In genomic region chr13:55105045-55105952, GRCm38 (mm10) we compare ENCODE assay signal across 8 mouse cellular contexts. TPM values are rescaled to one million over a fixed set of nuclear protein-coding genes. Genes with fewer than 3 reads are reported as not detected.
DNase-seq lines count a peak whose midpoint lies in the region; ATAC-seq and TF ChIP-seq lines count a peak whose summit lies in the region.

TSS of gene Zfp346 (plus strand) at chr13:55105311.

- H3K9me3 ChIP-seq in megakaryocyte, embryonic 14.5 days: no peaks in the 10 kb centered on the region

- peak; percentile 88 for ATAC-seq in activated CD4-positive, CD25-positive, alpha-beta regulatory T cell, adult 4 months

- DNase-seq in gastrocnemius, adult 8-10 months (ENCODE audit: low spot score in 2 of 2): peak; percentile 98 to 99
- peak; percentile 70 for DNase-seq in hindlimb bud, embryonic 11.5 days (ENCODE audit: extremely low spot score, low read depth, low spot score)
- DNase-seq in left cerebral cortex, adult 8-10 months (ENCODE audit: low spot score in 2 of 2): peak; percentile 83 to 97
- DNase-seq in right cerebral cortex, postnatal 10 days (ENCODE audit: low spot score in 2 of 2): peak; percentile 97 to 98
- DNase-seq in urinary bladder, postnatal 25 days (ENCODE audit: low spot score): peak; percentile 98

- H3K4me3 ChIP-seq in cortical plate, adult 2 months (ENCODE audit: insufficient read depth, low read length): peak within 1 kb of the TSS; percentile 76
- H3K4me3 ChIP-seq in megakaryocyte, embryonic 14.5 days (replicated peaks): peak within 1 kb of the TSS; percentile 98

- TF ChIP-seq CTCF in cortical plate, adult 2 months (IDR thresholded peaks at IDR 0.05; ENCODE audit: extremely low read depth, insufficient read depth, low read length): no peak

- H3K4me1 ChIP-seq in cortical plate, adult 2 months (ENCODE audit: control insufficient read depth, insufficient read depth, low read length): peaks cover 10% of the 10 kb centered on the region
- H3K4me1 ChIP-seq in megakaryocyte, embryonic 14.5 days: peaks cover 47% of the 10 kb centered on the region

- H3K27ac ChIP-seq in cortical plate, adult 2 months (ENCODE audit: insufficient read depth, low read length): peak within 1 kb of the TSS; percentile 6; the same call in 1 of the 2 replicates

- H3K27me3 ChIP-seq in megakaryocyte, embryonic 14.5 days (replicated peaks): no peaks in the 10 kb centered on the region

- TF ChIP-seq POLR2A in cortical plate, adult 2 months (IDR thresholded peaks at IDR 0.05; ENCODE audit: extremely low read depth, insufficient read depth, low read length): peak; percentile 89

- peaks cover 29% of the 10 kb centered on the region for H3K36me3 ChIP-seq in megakaryocyte, embryonic 14.5 days (replicated peaks; ENCODE audit: low read length)

RNA-seq across cellular contexts. Expression of gene Zfp346, which starts in this region (rescaled TPM):
- 10 to 100 TPM; 12.3 to 19.5 TPM for polyA plus RNA-seq in activated CD4-positive, CD25-positive, alpha-beta regulatory T cell, adult 4 months (2017; shearing (Covaris generic))
- polyA plus RNA-seq in cortical plate, adult 2 months (2012; rRNA removed): 41.0 and 41.1 TPM in 2 replicates
- 10 to 100 TPM; 13.0 to 15.8 (median 14.1) TPM for total RNA-seq in gastrocnemius, adult 8-10 months (2022)
- total RNA-seq in left cerebral cortex, adult 8-10 months (2022): 10 to 100 TPM; 41.9 to 46.2 (median 42.5) TPM
- polyA plus RNA-seq in megakaryocyte, embryonic 14.5 days (2012; ENCODE audit: insufficient read depth, low replicate concordance): 2.4 TPM in 1 of 2 replicates, not detected in the other

Comparison
In these comparisons a context has a peak if more than half of its experiments do, and no peak if none do; other contexts are left out.
1. Peak in every context shown above with its lines: DNase-seq, ATAC-seq, H3K4me3 ChIP-seq and H3K27ac ChIP-seq.